Mouse (Mus musculus): ENCODE measurements at regions not wholly inside any gene's neighbourhood (a gene's known extent, or its start where the extent isn't known, plus 50 kb on each side); places are given as distances from the start of the nearest gene placed in this dataset.
"Not testable (repeated sequence)": the region's sequence is repeated elsewhere in the genome, so short reads cannot be mapped to it uniquely, and the experiment has no call there.

DNA sequence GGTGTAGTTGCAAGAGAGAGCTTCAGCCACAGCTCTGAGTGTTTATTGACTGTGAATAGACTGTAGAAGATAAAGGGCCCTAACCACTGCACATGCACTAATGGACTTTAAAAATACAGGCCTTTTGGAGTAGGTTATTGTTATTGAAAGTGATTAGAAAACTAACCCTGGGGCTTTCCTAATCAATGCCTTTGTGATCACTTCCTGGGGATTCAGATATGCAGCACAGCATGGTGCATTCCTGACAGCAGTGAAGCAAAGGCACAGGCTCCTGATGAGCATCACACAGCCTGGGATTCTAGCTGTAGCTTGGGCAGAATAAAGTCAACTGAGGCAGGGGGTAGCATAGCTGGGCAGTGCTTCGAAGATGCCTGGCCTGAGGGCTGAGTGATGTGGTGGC is 87.3 kb downstream of the Gm11077 start:
- DNase-seq: no peak

DNA sequence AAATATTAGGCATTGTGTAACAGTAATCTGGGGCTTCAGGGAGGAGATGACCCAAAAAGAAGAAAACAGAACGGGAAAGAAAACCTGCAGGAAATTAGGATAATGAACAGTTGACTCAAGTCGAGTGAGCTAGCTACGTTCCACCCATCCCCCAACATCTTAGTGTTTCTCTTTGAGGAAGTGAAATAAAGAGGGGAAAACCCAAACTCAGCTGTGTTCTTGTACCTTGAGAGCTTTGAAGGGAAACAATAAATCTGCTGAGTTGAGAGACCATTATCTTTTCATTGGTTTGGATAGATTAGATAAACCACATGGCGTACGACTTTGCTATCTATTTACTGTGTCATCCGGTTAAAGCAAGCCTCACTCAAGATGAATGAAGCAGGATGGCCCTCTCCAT is 87.7 kb downstream of the Gm11077 start:
- peak in 1 of 2 experiments; percentile 5 for DNase-seq

DNA sequence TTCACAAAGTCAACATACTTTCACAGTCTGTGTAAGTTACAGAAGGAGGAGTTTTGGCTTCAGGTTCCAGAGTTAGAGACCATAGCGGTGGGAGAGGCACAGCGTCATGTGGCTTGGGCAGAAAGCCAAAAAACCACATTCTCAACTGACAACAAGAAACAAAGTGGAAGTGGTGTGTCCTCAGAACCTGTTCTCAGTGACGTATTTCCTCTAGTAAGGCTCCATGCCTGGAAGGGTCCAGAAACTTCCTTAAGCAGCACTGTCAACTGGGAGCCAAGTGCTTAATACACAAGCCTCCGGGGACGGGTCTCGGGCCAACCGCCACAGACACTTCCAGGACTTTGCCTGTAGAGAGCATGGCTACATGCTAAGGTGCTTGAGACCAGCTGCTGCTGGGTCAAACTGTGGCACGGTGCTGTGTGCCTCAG is 90.4 kb downstream of the Gm11077 start:
- DNase-seq: peak; percentile 11

DNA sequence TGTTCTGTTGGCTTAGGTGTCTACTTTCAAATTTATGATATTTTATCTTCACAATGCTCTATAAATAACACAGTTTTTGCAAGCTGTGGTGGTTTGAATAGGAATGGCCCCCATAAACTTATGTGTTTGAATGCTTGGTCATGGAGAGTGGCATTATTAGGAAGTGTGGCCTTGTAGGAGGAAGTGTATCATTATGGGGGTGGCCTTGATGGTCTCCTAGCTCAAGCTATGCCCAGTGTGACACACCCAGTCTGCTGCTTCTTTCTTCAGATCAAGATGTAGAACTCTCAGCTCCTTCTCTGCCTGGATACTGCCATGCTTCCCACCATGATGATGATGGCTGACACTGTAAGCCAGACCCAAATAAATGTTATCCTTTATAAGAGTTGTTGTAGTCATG is 97.4 kb downstream of the Gm11077 start:
- DNase-seq: no peak

DNA sequence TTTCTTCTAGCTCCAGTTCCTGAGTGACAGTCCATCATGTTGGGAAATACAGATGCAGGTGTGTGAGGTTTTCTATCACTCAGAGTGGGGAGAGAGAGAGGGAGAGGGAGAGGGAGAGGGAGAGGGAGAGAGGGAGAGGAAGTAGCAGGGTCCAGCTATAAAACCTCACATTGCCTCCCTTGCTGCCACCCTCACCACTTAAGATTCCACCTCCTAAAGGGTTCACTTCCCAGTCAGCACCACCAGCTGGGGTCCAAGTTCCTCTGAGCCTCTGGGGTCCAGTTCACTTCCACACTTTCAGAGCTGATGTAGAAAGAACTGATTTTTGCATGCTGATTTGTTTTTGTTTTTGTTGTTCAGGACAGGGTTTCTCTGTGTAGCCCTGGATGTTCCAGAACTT is 98.6 kb downstream of the Gm11077 start:
- DNase-seq: no peak

DNA sequence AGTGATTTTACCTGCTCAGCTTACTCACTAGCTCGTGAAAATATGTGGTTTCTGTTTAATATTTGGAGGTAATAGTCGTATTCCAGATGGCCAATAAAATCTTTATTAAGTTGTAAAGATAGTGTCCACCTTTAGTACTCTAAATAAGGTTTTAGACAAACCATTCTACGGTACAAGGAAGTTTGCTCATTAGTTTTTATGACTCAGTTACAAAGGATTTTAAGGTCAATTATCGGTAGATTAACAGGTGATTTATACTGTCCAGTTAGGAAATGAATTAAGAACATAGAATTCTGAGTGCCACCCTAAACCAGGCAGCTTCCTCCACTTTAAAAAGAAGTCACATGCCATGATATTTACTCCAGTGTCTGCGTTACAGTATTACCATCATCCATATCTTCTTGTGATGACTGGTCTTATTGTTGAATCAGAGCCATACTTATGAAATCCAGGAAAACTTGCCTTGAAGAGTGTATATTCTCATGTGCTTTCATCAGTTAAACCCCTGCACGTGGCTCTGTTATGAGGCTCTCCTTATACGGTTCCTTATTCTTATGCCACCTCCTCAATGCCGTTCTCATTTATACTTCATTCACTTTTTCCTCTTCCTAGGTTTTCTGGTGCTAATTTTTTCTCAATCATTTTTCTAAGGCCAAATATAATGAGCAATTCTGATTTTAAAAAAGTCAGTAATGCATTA is 114.4 kb downstream of the Gm11077 start:
- DNase-seq: no peak

DNA sequence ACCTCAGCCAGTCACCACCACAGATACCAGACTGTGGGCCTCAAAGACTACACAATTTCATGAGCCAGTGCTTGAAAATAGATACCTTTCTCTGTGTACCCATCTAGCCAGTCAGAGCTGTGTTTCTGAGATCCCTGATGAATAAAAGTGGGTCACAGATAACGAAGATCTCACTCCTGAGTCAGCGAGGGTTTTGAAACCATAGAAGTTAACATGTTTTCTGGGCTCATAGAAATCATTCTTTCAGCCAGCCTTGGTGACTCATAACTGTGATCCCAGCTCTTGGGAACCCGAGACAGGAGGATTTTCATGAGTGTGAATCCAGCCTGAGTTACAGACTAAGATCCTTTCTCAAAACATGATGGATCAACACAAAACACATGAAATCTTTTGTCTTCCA is 118.1 kb downstream of the Gm11077 start:
- no peak for DNase-seq

DNA sequence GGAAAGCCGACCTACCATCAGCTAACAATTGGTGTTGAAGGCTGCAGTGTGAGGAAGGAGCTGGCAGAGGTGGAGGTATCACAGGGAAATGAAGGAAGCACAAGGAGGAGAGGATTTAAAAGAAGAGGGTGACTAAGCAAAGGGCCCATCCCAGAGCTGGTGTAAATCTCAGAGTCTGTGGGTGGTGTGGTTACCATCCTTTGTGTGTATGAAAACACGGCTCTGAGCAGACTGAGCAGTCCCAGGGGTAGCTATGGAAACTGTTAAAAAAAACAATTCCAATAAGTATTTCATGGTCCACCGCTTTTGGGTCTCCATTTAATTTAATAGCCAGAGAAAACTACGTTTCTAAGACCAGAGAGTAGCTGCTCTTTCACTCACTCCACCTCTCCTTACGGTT is 123.3 kb downstream of the Gm11077 start:
- no peak for DNase-seq

DNA sequence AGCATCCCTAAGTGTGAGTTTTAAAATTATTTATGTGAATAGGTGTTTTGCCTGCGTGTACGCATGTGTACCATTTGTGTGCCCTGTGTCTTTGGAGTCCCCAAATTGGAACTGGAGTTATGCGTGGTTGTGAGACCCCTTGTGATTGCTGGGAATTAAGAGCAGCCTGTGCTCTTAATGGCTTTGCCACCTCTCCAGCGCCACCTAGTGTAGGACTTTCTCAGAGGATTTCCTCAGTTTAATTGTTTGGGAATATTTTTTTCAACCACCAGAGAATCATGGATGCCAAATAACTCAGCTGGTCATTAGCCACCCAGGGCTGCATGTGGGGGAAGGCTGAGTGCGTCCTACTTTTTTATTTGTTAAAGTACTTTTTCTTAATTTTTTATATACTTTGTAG is 124.4 kb downstream of the Gm11077 start:
- DNase-seq: peak; percentile 44 to 79

DNA sequence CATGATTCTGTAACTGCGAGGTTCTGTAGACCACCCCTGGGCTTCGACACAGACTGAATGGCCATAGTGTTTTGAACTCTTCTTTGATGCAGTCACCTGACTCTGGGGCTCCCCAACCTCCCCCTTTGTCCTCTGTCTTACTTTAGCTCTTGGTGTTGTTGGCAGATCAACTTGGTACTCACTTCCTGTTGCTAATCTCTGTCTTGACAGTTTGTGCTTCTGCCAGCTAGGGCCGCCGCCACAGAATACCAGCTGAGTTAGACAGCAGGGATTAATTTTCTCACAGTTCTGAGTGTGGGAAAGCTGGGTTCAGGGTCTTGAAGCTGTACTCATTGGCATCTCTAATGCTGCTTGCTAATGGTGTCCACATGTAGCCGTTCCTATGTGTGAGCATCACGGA is 125.6 kb downstream of the Gm11077 start:
- DNase-seq: no peak

DNA sequence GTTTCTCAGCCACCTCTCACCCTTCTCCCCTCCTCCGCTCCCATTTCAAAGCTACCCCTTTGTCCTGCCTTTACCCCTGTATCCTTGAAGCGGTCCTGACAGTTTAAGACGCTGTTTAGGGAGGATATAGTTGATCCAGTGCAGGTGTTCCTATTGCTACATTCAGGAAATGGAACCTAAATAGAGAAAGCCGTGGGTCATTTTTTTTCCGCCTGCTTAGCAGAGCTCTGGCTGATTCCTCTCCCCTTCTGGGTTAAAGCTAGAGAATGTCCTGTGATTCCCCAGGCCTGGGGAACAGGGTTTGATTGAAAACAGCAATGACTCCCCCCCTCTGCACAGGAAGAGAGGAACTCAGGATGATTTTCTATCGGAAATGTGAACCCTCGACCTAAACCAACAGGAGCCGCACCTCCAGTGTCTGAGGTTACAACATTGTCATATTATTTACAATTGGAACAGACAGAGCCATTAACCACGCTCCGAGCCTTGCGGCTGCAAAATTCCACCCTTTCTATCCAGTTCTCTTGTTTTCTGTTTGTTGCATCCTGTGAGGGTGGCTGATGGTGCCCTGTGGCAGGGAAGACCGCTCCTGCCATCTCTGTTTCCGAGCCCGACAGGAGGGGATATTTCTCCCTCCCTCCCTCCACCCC is 127.5 kb downstream of the Gm11077 start:
- no peak for DNase-seq

DNA sequence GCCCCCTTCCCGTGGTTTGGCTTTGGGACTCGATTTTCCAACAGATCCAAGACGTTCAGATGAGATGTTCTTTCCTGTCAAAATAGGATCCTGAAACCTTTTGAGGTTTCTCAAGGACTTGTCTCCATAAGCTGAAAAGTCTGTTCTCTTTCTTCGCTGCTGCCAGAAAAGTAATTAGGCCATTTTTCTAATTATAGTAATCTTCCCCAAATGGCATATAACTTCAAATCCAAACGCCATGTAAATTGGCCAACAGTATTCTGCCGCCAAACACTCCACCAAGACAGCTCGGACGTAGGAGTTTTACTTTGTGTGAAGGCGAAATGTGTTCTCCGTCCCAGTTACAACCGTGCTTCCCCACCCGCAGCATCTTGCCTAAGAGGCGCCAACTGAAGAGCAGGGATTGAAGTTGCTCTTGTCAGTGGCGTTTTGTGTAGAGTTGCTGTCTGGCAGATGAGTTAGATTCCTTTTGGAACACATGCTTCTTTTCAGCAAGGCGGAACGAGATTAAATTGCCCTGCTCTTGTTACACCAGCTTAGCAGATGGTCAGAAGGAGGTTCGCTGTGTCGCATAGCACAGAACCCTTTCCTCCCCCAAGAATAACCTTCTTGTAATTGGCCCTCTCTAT is 128.1 kb downstream of the Gm11077 start:
- DNase-seq: peak in 1 of 2 experiments; percentile 26

DNA sequence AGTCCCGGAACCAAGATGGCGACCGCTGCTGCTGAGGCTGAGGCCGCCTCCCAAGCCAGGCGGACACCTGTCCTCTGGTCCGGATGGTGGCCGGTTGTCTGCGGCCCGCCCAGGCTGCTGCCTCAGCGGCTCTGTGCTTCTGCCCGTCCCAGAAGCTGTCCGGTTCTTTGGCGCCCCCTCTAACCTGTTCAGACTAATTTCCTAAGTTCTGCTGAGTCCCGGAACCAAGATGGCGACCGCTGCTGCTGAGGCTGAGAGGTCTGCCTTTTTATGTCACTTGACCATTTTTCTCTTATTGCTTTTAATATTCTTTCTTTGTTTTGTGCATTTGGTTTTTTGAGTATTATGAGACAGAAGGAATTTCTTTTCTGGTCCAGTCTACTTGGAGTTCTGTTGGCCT is 140.4 kb downstream of the Gm11077 start:
- DNase-seq: not testable (repeated sequence)

DNA sequence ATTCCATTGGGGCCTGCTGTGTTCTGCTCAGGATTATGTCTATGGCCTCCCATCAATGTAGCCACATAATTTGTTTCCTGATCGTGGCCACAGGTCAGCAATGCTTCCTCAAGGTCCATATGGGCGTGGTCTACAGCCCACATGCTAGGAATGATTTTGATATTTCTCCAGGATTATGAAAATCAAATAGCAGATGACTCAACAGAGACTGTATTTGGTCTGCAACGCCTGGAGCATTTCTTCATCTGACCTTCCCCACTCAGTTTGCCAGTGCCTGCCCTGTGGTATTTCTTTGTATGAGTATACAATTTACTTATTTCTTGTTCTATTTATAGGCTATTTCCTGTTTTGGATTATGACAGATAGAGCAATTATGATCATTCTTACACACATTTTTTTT is 145.7 kb downstream of the Gm11077 start:
- no peak for DNase-seq

DNA sequence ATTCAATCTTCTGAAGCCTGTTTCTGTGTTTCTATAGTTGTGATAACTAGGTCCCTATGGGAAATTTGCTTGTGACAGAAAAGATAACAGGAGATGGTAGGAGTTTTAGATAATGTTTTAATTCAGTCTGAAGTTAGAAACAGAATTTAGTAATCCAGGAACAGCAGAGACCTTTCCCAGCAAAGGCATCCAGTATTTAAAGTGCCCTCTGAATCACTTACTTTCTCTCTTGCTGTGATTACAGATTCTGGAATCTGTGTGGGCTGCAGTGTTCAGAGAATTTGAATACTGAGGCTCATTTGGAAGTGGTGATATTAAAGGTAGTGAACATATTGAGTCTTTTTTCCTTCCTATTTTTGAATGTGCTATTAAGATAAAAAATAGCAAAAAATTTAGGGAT is 154.6 kb downstream of the Gm11077 start:
- no peak for DNase-seq

DNA sequence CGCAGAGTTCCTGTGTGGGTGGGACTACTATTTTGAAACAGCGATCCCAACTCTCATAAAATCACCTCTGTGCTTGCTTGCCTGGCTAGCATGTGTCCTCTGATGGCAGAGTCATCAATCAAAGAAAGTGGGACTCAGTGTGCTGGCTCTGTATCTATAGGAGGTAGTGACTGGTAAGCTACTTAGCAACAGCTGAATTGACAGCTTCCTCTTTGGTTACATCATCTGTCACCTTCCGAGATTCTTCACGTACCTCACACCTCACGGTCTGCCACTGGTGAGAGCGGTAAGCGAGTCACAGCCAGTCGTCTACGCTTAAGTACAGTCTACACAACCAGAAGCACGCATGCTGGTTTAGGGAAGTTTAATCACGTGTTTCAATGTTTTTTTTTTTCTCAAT is 159.5 kb downstream of the Gm11077 start:
- DNase-seq: no peak

DNA sequence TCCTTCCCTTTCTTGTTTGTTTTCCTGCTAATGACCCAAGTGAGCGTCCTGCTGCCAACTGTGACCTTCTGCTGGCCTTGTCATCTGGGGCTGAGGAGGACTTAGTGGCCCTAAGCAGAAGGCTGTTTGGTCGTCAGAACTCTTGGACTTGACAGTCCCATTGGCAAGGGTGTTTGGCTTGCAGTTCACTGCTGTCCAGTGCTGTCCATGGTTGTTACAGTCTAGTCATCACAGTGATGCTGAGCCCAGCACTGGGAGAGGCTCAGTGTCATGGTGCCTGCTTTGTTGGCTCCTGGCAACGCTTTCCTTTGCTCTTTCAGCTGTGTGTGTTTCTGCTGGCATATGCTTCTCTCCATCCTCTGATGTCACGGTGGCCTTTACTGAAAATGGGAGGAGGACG is 161.0 kb downstream of the Gm11077 start:
- DNase-seq: no peak

DNA sequence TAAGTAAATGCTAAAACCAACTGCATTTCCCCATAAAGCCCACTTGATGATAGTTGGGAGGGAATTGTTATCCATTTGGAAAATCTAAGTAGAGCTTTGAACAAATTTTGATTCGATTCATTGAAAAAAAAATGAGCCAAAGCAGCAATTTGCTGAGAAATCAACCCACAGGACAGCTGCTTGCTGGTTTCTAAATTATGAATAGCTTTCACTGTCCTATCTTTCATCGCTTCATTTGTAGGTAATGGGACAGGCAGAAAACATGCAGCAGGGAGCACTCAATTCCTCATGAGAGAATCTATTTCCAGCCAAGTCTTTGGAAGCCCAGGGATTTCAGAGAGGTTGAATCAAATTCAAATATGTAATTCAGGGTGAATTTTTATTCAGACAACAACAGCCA is 161.5 kb downstream of the Gm11077 start:
- DNase-seq: no peak

DNA sequence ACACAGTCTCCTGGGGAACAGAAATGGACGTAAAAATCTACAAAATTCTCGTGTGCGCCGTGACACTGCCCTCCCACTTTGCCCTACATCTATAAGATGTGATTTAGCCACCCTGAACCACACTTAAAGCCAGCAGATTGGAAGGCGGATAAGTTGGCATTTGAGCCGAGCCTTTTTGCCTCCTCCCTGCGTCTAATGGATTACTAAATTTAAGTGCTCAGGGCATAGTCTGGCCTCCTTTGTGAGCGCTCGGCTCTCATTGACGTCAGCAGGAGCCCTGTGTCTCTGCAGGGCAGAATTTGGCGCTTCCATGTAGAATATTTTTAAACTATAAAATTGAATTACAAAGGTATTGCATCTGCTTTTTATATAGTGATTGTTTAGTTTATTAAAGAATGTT is 165.4 kb downstream of the Gm11077 start:
- DNase-seq: no peak

DNA sequence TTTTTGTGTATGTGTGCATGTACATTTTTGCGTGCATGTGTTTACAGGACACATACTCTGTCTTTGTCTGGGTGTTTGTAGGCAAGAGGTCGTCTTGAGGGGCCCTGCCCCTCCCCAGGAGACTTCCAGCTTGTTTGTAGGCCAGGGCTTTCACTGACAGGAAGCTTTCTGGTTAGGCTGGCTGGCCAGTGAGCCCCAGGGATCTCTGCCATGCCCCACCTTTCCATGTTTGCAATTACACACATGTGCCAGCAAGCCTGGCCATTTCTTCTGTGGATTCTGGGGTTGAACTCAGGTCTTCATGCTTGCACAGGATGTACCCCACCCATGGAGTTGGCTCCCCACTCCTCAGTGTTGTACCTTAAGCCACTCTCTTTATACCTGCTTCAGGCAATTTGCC is 166.4 kb downstream of the Gm11077 start:
- DNase-seq: no peak

DNA sequence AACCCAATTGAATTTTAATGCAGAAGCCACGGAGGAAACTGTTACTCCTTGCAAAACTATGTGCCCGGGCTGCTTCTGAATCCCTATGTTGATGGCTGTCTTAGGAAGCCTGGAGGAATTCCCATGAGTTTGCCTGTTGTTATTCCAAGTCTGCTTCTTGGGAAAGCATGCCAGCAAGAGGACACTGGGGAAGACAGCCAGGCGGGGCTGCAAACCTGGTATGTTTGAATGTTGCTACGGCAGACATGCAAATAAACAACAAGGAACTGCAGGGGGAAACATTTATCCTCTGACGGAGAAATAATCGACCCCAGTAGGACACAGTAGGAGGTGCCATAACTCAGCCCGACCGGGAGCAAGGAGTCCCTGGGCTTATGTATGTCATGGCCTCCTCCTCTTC is 168.0 kb downstream of the Gm11077 start:
- no peak for DNase-seq

DNA sequence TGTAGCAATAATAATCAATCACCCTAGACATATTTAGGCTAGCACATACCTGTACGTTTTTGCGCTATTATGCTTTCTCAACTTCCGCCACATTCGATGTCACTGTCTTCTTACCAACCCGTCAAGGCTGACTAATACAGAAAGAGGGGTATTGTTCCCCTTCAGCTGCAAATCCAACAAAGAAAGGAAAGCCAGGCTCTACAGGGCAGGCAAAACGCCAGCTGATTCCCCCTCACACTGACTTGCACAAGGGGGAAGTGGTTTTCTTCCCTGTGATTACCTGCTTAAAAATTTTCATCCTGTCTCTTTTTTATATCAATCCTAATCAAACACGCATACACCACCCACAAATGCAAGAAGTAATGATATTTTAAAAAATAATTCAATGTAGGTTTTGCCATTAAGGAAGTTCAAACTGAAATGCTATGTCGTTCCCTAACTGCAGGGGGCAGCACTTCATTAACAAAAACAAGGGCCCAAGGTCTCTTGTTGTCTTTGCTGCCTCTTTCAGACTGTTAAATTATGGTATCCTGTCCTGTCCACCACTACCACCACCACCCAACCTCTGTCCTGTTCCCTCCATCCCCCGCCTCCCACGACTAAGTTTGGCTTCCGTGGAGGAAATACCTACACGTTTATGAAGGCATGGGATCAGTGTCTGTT is 195.4 kb downstream of the Gm11077 start:
- peak; percentile 36 to 83 for DNase-seq

DNA sequence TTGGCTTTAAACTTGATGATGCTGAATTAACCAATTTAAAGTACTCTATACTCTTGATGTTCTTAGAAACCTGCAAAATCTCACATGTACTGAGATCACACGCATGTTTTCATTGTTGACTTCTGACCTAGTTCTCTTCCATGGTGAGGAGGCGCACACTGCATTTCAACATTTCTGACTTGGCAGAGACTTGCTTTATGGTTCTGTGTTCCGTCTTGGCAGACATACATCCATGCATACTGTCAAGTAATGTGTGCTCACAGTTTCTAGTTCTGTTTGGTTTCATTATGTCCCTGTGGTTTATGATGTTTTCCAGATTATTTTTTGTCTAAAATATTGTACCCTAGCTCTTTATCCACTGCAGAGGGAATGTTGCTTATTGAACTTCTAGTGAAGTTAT is 198.5 kb downstream of the Gm11077 start:
- no peak for DNase-seq

All from heart, adult 18-20 months (tissue).